Mouse (Mus musculus): ENCODE data around the gene Hgd.
A peak's percentile ranks its signal among the peaks of the same experiment; 100 is the strongest.

Gene Hgd

DNA sequence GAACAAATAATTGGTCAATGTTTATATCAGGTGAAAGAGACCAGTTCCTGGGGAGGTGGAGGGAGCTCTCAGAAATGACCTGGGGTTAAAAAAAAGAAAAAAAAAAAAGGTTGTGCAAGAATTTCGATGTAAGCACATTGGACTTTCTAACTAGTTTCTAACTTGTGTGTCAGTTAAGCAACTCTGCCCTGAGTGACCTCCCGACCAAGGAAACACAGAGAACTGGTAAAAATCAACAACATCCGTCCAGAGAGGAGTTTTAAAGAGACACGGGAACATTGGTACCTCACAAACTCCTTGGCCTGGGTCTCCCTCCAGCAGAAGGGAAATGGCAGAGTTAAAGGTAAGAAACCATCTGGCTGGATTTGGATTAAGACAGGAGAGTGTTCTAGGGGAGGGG, at the start of gene Hgd:
Gene Hgd, plus strand, starts transcription at position 160 of the 400 bp plus-strand sequence.
- ATAC-seq (ENCODE audit: low TSS enrichment) = no peak

DNA sequence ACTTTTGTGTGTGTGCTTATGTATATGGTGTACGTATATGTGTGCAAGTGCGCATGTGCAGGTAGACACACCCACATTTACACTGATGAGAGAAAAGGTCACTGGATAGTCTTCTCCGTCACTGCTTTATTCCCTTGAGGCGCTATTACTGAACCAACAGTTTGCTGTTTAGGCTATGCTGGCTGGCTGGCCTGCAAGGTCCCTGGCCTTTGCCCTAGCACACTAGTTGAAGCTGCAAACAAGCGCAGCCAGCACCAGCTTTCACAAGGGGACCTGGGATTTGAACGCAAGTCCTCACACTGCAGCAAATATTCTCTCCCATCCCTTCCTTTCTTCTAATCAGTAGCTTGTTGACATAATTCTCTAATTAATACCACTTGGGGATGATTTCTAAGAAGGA, 49.8 kb upstream of the Hgd start:
- ATAC-seq (ENCODE audit: low TSS enrichment) = no peak

DNA sequence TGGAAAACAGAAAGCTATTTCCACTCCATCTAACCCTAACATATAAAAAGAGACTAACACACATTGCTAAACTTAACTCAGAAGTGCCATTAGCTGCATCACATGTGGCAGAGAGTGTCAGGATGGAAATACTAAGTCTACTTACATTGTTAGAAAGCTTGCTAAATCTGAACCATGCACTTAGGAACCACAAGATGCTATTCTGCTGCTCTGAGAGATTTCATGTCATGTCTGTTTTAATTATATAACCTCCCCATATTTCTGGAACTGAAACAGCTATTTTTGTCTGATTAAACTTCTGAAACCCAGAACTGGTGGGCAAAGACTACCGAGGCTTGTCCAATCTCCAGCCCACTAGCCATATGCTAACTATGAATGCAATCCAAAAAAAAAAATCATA, 47.9 kb upstream of the Hgd start:
- ATAC-seq (ENCODE audit: low TSS enrichment) = peak; percentile 92

DNA sequence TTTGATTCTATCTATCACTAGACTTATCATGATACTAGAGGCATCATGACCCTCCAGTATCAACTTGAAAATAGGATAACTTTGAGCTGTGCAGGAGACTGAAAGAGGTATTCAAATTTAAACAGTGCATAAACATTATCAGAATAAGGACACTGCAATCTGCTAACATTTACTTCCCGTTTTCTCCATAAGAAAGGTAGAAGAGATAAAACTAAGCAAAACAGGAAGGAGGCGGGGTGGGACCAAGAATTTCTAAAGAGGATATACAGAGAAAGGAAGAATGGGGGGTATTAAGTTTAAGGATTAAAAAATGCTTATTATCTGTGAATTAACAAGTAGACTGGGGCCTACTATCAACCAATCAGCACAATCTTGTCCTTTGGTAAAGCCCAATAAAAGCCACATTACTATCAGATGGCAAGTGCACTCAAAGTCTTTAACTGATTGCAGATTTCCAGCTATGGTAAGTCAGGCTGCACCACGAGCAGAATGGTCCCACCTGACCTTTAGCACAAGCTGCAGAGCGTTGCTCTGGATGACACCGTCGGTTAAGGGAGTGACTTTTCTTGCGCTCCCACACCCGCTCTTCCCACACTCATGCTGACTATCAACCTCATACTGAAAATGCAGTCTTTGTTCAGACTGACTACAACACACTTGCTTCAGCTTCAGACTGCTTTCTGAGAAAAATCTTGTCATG, 46.4 kb upstream of the Hgd start:
- no peak for ATAC-seq (ENCODE audit: low TSS enrichment)

DNA sequence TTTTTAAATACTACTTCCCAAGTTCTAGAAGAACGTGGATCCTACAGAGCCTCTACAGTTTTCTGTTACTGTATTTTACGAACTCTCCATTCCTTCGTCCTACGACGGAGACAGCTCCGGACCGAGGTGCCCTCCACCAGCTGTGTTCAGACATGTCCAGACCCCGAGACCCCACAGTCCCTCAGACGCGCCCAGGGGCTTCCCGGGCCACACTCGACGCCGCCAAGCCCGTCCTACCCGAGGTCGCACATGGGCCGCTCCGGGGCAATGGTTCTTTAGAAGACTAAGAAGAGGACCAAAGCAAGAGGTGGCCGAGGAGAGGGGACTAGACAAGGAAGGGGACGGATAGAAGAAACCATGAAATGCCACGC, 40.7 kb upstream of the Hgd start:
- ATAC-seq (ENCODE audit: low TSS enrichment) = peak; percentile 38

DNA sequence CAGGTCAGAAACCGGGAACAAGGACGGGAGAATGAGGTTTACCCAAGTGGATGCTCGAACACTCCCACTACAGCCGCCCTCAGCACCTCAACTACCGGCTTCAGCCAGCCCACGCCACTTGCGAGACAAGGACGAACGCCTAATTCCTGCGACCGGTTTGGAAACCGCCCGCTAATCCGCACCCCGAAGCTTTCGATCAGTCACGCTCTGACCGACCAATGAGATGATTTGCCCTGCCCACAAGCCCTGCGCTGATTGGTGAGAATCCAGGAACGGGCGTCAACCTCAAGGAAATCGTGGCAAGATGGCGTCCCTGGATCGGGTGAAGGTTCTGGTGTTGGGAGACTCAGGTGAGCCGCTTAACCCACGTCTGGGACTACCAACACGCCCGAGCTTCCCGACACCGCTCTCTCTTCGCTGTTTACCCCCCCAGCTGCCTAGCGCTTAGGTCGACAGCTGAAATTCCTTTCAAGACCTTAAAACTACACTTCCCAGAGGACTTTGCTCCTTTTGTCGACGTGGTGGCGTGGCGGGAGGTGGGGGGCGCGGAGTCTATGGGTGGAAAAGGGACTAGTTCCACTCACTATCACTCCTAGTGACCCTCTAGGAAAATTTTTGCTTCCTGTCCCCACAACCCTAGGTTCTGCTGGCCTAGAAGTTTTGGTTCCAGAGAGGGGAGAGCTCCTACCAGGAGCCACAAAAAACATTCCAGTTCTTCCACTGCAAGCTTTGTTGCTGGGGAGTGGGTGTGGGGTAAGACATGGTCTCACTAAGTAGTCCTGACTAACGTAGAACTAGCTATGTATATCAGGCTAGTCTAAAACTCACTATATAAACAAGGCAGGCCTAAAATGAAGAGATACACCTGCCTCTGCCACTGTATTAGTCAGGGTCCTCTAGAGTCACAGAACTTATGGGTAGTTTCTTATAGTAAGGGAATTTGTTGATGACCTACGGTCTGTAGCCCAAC, 40.1 kb upstream of the Hgd start, which contains the start of the genes Gtf2e1 and Rabl3:
Gene Gtf2e1, minus strand, starts transcription at position 179 of the 970 bp plus-strand sequence.
Gene Rabl3, plus strand, starts transcription at position 275 of the 970 bp plus-strand sequence.
- ATAC-seq (ENCODE audit: low TSS enrichment) = peak; percentile 97

DNA sequence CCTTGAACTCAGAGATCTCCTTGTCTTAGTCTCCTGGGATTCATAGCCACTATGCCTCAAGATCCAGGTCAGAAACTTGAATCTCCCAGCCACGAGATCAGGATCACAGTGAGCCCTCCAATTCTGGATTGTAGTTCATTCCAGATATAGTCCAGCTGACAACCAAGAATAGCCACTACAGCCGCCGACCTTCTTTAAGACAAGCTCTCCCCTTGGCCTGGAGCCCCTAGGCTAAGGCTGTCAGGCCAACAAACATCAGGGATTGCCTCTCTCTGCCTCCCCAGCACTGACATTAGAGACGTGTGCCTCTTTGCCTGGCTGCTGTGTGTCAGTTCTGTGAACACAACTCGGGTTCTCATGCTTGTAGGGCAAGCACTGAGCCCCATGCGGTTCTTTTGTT, 39.2 kb upstream of the Hgd start:
- ATAC-seq (ENCODE audit: low TSS enrichment) = no peak

DNA sequence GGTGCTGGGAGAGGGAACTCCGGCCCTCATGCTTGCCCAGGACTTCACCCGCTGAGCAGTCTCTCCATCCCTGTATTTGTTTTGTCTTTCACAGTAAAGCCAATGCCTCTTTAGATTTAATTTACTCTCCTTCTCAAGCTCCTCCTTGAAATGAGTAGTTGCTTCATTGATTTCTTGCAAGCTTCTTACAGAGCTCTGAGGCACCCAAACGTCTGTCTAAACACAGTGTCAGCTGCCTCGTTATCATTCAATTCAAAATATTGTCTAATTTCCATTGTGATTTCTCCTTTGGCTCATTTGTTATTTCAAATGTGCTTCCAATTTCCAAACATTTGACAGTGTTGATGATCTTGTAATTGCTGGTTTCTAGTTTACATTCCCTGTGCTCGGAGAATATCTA, 33.6 kb upstream of the Hgd start:
- no peak for ATAC-seq (ENCODE audit: low TSS enrichment)

DNA sequence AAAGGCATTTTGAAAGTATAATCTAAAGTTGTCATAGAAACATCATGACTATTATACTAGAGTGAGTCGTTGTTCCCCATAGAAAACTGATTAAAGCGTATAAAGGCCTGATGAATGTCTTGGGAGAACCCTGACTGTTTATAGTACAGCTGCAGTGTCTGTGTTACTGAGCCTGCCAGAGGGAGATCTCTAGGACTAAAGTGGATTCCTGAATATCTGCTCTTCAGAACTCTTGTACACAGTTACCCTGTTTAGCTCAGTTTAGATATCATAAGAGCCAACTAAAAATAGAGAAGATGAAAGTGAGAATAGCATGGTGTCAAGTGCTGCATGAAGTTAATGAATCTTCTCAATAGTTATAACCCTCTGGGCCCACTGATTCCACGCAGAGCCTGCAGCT, 29.7 kb upstream of the Hgd start:
- ATAC-seq (ENCODE audit: low TSS enrichment) = no peak

DNA sequence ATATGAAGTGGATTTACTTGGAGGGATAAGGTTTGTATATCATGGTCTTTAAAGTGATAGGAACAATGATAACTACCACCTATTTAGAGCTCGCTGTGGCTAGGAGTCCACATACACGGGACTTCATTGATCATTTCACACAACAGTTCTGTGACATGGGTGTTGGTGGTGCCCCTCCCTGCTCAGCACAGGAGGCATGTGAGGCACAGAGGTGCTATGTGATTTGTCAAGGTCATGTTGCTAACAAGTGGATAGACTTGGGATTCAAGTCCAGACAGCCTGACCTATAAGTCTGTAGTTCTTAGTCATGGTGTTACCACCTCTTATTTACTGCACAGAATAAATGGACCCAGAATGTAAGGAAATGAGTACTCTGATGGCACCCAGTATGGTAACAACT, 29.0 kb upstream of the Hgd start:
- no peak for ATAC-seq (ENCODE audit: low TSS enrichment)

DNA sequence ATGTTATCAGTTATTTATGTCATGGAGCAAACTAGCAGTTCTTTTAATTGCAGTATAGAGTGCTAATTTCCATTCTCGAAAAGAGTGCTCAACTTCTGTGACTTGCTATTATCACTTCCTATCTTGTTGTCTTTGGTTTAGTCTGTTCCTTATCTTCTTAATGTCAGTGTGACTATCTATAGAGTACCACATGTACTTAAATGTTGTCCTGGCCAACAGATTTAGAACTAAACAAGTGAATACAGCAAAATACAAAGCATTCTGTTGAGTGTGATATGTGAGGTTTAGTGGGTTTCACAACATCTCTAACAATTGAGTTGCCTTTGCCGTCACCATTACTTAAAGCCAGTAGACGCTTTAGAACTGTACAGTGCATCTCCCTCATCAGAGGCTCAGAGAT, 27.1 kb upstream of the Hgd start:
- ATAC-seq (ENCODE audit: low TSS enrichment) = no peak

DNA sequence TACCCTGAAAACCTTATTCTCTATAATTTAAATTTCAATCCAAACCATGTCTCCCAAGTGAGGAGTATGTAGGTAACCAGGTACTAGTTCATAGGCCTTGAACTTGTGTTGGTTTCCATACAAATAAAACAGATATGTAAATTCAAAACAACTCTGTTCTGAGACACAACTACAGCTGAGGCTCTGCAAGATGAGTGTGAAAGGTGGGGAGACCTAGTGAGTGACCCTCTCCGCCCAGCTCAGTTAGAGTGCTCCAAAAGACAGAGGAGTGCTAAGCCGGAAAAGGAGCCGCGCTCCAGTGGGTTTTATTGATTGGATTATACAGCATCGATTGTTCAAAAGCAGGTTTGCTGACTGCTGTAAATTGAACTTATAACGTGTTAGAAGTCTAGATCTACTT, 17.5 kb upstream of the Hgd start:
- no peak for ATAC-seq (ENCODE audit: low TSS enrichment)

DNA sequence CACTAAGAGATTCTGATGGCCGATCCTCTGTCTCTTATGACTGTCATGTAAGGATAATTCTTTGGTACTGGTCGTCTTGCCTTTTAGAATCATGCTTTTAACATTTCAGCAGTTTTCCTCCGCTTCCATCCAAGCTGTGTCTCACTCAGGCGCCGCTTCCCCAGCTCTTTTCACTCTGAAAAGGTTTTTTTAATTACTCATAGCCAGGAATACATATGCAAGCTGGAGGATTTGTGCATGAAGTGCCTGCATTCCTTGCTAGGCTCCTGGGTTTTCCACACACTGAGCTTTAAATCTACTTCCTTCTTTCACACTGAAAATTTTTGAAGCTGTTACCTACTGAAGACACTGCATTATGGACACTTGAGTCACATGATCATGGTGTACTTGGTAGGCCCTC, 17.0 kb upstream of the Hgd start:
- ATAC-seq (ENCODE audit: low TSS enrichment) = peak; percentile 91

DNA sequence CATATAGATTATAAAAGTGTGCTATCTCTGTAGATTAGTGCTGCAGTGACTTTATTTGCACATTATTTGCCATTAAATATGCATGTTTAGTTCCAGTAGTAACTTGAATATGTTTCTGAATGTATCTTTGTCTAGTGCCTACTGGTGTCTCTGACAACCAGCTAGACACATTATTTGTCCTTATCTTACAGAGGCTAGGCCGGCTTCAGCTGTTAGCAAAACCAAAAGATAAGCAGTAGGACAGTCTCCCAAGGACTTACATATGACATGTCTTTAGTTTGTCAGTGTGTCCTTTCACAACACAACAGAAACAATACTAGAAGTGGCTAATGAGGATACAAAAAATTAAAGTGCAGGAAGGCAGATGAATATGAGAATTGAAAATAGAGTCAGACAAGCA, 14.8 kb upstream of the Hgd start:
- no peak for ATAC-seq (ENCODE audit: low TSS enrichment)

DNA sequence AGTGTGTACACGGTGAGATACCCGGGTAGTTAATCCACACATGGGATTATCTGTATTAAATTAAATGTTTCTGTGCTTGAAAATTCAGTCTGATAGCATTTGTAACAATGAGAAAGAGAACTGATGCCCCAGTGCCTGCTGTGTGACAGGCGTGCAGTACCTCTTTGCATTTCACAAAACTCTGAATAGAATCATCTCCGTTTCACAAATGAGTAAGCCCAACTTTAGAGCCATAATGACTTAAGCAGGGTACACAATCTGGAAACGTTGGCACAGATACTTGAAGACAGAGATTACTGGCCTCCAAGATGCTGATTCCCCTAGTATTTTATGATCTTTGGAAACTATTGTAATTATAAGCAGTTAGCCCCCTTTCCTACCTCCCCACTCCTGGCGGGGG, 13.8 kb upstream of the Hgd start:
- peak; percentile 60 for ATAC-seq (ENCODE audit: low TSS enrichment)

DNA sequence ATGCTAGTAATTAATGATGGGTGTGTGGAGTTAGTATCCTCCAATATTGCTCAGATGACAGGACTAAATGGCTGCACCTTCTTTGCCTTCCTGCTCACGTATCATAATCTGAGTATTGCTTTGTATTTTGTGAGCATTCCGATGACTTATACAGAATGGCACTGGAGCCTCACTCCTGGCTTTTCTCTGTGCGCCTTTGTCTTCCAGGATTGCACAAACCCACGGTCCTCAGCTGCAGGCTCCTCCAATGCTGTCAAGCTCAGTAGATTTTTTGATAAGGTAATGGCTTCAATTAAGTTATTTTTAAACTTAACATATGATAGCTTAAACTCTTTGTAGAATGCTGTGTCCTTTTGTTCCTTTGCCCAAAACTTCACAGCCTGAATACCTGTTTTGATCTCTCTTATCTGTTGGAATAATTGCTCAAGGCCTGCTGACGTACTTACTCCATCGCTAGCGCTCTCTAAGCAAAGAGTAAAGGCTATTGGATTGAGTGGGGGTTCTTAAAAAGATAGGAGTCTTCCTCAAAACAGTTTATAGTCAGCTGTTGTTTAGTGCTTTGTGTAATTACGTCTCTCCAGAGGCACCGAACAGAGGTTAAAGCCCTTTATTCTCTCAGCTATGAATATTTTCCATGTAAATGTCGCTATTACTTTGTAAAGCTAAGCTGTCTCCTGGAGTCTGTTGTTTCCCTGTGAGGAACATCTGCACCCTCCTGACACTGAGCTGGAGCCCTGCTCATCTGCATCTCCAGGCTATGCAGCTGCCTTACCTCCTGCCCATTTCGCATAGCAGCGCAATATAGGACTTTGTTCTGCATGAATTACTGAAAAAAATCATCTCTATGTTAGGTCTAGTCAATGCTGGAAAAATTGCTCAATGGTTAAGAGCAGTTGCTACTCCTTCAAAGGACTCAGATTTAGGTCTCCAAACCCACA, 12.6 kb upstream of the Hgd start:
- no peak for ATAC-seq (ENCODE audit: low TSS enrichment)

DNA sequence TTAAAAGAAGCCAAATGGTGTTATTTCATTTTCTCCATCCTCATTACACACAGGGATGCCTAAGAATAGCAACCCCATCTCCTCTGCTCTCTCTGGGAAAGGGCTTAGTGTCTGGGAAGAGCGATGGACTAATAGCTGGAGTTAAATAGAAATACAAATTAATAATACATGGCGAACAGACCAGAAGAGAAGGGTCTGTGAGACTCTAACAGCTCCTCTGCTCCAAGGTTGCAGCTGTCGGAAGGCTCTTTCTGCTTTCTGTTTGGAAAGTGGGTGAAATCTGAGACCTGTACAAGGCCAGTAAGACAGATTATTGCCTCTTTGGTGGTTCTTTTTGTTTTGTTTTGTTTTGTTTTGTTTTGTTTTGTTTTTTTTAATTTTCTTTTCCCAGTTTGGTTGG, 8.4 kb upstream of the Hgd start:
- no peak for ATAC-seq (ENCODE audit: low TSS enrichment)

DNA sequence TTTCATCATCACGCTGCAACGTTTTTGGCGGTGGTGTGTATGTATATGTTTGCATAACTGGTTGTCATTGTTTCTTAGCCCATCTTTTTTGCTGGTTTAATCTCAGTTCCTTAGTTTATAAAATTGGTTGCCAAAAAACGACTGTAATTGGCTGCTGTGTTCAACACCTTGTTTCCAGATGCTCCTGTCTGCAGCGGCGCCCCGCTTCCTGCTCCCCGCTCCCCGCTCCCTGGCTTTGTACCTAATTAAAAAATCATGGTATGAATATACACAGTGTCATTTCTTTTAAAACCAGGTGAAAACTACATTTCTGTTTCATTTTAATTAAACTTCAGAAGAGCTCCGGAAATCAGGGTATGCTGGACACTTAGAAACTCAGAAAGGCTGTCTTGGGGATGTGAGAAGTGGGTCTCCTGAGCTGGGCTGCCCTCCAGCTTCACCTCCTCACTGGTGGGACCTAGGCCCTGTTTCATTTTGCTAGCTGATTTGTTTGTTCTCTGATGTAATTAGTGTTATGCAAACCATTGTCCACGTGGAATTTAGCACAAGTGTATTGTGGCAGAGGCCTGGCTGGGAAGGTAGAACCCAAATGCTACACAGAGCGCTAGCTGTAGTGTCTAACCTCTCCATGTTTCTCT, 7.7 kb upstream of the Hgd start:
- no peak for ATAC-seq (ENCODE audit: low TSS enrichment)

DNA sequence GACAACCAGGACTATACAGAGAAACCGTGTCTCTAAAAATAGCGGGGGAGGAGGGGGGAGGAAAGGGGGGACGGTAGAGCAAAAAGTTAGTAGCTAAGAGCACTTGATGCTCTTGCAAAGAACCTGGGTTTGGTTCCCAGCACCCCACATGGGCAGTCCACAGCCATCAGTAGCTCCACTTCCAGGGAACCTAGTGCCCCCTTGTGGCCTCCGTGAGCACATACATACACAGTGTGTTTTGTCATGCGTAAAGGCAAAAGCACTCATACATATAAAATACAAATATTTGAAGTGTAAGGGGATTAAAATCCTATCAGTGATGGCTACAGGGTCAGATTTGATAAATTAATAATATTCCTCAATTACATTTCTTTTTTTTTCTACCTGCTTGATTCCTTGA, 6.9 kb upstream of the Hgd start:
- no peak for ATAC-seq (ENCODE audit: low TSS enrichment)

DNA sequence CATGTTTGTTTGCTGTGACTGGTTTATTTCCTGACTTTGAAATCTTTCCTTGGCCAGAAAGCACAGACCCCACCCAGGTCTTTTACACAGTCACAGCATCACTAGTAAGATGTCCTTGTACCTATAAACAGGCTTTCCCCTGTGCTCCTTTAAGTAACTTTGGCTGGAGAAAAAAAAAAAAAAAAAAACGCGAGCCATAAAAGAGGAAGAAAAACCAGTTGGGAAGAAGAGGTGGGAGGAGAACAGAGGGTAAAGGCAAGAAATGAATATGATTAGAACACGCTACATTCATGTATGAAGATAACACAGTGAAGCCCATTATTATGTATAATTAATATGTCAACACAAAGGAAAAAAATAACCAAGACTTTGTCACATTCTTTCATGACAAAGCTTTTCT, 4.6 kb upstream of the Hgd start:
- ATAC-seq (ENCODE audit: low TSS enrichment) = no peak

DNA sequence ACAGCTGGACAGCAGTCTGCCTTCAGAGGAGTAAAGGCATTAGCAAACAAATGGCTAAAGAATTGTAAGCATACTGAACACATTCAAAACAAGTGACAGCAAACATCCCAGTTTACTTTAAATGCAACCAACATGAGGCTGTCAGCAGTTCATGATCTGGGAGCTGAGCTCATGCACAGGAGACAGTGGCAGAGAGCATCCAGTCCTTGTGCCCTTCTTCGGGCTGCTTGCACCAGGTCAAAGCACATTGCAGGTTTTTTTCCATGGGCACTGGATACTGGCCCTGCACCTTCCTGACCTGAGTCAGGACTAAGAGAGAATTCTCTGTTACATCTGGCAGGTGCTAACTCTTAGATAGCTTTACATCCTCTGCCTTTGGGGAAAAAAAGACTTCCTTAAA, 362 bp upstream of the Hgd start:
- ATAC-seq (ENCODE audit: low TSS enrichment) = no peak

DNA sequence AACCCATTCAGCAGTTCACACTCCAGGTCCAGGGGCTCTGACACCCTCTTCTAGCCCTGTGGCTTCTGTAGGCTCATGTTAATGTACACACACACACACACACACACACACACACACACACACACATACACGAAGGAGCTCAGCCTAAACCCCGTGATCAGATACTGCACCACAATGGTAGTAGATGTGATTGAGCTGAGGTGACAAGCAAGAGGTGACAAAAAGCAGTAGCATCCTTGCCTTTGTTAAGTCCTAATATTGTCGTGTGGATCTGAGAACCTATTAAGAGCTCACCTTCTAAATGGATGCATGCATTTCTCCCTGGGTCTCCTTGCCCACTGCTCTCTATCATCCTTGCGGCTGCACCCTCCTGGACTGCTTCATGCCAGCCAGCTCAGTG, 698 bp downstream of the Hgd start:
- no peak for ATAC-seq (ENCODE audit: low TSS enrichment)

All from frontal cortex, adult (tissue).